In genomic region chr4:133814804-133815515, GRCm38 (mm10) we compare ENCODE assay signal across 8 mouse cellular contexts. TPM values are rescaled to one million over a fixed set of nuclear protein-coding genes. Genes with fewer than 3 reads are reported as not detected.
DNase-seq lines count a peak whose midpoint lies in the region; ATAC-seq and TF ChIP-seq lines count a peak whose summit lies in the region.

No protein-coding gene starts in this region.

- TF ChIP-seq EP300 in MEL (IDR thresholded peaks at IDR 0.05; ENCODE audit: low read depth in 1 of 2, low read length in 2 of 2) = no peak

- peak overlapping the region; percentile 58 for H3K4me2 ChIP-seq in limb, embryonic 12.5 days
- H3K4me2 ChIP-seq in myocyte (ENCODE audit: low read depth) = peak overlapping the region; percentile 86

- TF ChIP-seq CTCF in MEL (IDR thresholded peaks at IDR 0.05 in 2 of 3, conservative IDR thresholded peaks at IDR 0.05 in 1 of 3; ENCODE audit: control insufficient read depth in 1 of 3, insufficient read depth in 1 of 3, low read depth in 2 of 3, low read length in 3 of 3, poor library complexity in 1 of 3, severe bottlenecking in 1 of 3) = no peak

- H3ac ChIP-seq in myocyte (ENCODE audit: control insufficient read depth, insufficient read length) = no peak overlapping the region

- peak overlapping the region; percentile 100 for H3K9ac ChIP-seq in MEL (ENCODE audit: control insufficient read depth, low read depth, low read length, poor library complexity, severe bottlenecking)
- peak overlapping the region; percentile 84 for H3K9ac ChIP-seq in limb, embryonic 12.5 days (replicated peaks)

- 13% methylated on average over 25 of the region's 25 CpGs for WGBS in heart, embryonic 10.5 days
- 8% methylated on average over 25 of the region's 25 CpGs for WGBS in limb, embryonic 12.5 days

- no peak for TF ChIP-seq RAD21 in MEL (IDR thresholded peaks at IDR 0.05; ENCODE audit: low read depth, low read length)

- H3K4me3 ChIP-seq in heart, embryonic 10.5 days = peak overlapping the region; percentile 72
- H3K4me3 ChIP-seq in MEL (ENCODE audit: control insufficient read depth in 1 of 2, insufficient read depth in 1 of 2, low read depth in 2 of 2, low read length in 2 of 2) (peak overlapping the region; percentile 74 to 80), myocyte (peak overlapping the region; percentile 32)
- H3K4me3 ChIP-seq in limb, embryonic 12.5 days (replicated peaks) = peak overlapping the region; percentile 60

- DNase-seq in heart, embryonic 10.5 days (ENCODE audit: low spot score) = no peak
- no peak for DNase-seq in heart, postnatal 10 days
- DNase-seq in MEL (ENCODE audit: low read depth, low spot score) = peak; percentile 62
- DNase-seq in fibroblast of lung, adult 2 months (ENCODE audit: low read depth) = peak; percentile 44
- no peak for DNase-seq in layer of hippocampus, postnatal 36 days
- DNase-seq in frontal cortex, postnatal 14 days (ENCODE audit: low spot score in 2 of 2) = no peak

- ATAC-seq in limb, embryonic 12.5 days (ENCODE audit: insufficient number of reproducible peaks, insufficient read depth, low FRiP score, low TSS enrichment, low read depth) = no peak

- intact Hi-C loops in heart, postnatal 10 days (cut with DNase I) = loop anchor here (1.0 to 2.0 kb wide), 2 partner anchors 14 to 144 kb away; no protein-coding TSS in a partner anchor

- no peak for TF ChIP-seq POLR2A in MEL (IDR thresholded peaks at IDR 0.05; ENCODE audit: control insufficient read depth in 1 of 2, insufficient read depth in 1 of 2, low read depth in 1 of 2, low read length in 2 of 2, poor library complexity in 1 of 2)
- no peak for TF ChIP-seq POLR2A in myocyte (IDR thresholded peaks at IDR 0.05; ENCODE audit: insufficient read length, low read depth)

- no peaks in the 10 kb centered on the region for H3K27me3 ChIP-seq in heart, embryonic 10.5 days (ENCODE audit: insufficient read depth, poor library complexity, severe bottlenecking)
- H3K27me3 ChIP-seq in MEL (ENCODE audit: control insufficient read depth in 1 of 2, insufficient read depth in 2 of 2, low read length in 2 of 2) (no peaks in the 10 kb centered on the region), myocyte (ENCODE audit: control insufficient read depth, insufficient read depth, insufficient read length) (no peaks in the 10 kb centered on the region)
- no peaks in the 10 kb centered on the region for H3K27me3 ChIP-seq in limb, embryonic 12.5 days

- H3K27ac ChIP-seq in heart, embryonic 10.5 days = peak overlapping the region; percentile 100
- H3K27ac ChIP-seq in MEL (ENCODE audit: control insufficient read depth, low read depth, low read length) = peak overlapping the region; percentile 100
- peak overlapping the region; percentile 100 for H3K27ac ChIP-seq in limb, embryonic 12.5 days

- H3K9me3 ChIP-seq in heart, embryonic 10.5 days = no peaks in the 10 kb centered on the region
- no peaks in the 10 kb centered on the region for H3K9me3 ChIP-seq in MEL (replicated peaks; ENCODE audit: insufficient read depth, low read length)
- H3K9me3 ChIP-seq in limb, embryonic 12.5 days = no peaks in the 10 kb centered on the region

- no peaks in the 10 kb centered on the region for H3K36me3 ChIP-seq in heart, embryonic 10.5 days
- H3K36me3 ChIP-seq in MEL (ENCODE audit: control insufficient read depth in 1 of 2, insufficient read depth in 2 of 2, low read length in 2 of 2) (peaks cover 0 to 23% of the 10 kb centered on the region in 2 experiments; a peak in 2 of 4 replicates), myocyte (ENCODE audit: control insufficient read depth, insufficient read depth) (no peaks in the 10 kb centered on the region)
- H3K36me3 ChIP-seq in limb, embryonic 12.5 days = no peaks in the 10 kb centered on the region

- H3K4me1 ChIP-seq in heart, embryonic 10.5 days = peaks cover 34% of the 10 kb centered on the region
- peaks cover 6 to 22% of the 10 kb centered on the region in 2 experiments for H3K4me1 ChIP-seq in MEL (ENCODE audit: control insufficient read depth in 1 of 2, insufficient read depth in 2 of 2, low read length in 2 of 2)
- peaks cover 22% of the 10 kb centered on the region for H3K4me1 ChIP-seq in limb, embryonic 12.5 days (replicated peaks)

- H3K79me2 ChIP-seq in MEL (ENCODE audit: control insufficient read depth, insufficient read depth, low read length, poor library complexity) (peaks cover 3% of the 10 kb centered on the region; the same call in 1 of the 2 replicates), myocyte (ENCODE audit: control insufficient read depth, insufficient read depth) (no peaks in the 10 kb centered on the region)

TF ChIP-seq in MEL, 35 proteins besides CTCF, POLR2A, EP300 and RAD21:
- TF ChIP-seq MAZ (IDR thresholded peaks at IDR 0.05; ENCODE audit: low read depth, low read length) (no peak), SIN3A (IDR thresholded peaks at IDR 0.05; ENCODE audit: low read length) (no peak), ETS1 (IDR thresholded peaks at IDR 0.05; ENCODE audit: low read depth, low read length) (0 out of 2 replicates have a peak, but pooled peaks have one; percentile 30), NELFE (IDR thresholded peaks at IDR 0.05; ENCODE audit: low read depth, low read length) (peak; percentile 31; the same call in 1 of the 2 replicates), ZMIZ1 (IDR thresholded peaks at IDR 0.05; ENCODE audit: low read depth, low read length) (0 out of 2 replicates have a peak, but pooled peaks have one; percentile 14), JUND (IDR thresholded peaks at IDR 0.05; ENCODE audit: low read depth, low read length) (no peak)
TF ChIP-seq in MEL: peak in this region for 3.

TF ChIP-seq in myocyte, 11 proteins besides CTCF, POLR2A, EP300 and RAD21:
- TF ChIP-seq MYOG (IDR thresholded peaks at IDR 0.05; ENCODE audit: control insufficient read depth in 1 of 3, insufficient read depth in 1 of 3, insufficient read length in 2 of 3, low read depth in 2 of 3) (no peak), E2F4 (IDR thresholded peaks at IDR 0.05; ENCODE audit: insufficient read depth) (no peak), MAX (IDR thresholded peaks at IDR 0.05; ENCODE audit: low read depth) (no peak), REST (IDR thresholded peaks at IDR 0.05; ENCODE audit: insufficient read depth, insufficient read length) (no peak), CEBPB (IDR thresholded peaks at IDR 0.05; ENCODE audit: insufficient read depth, poor library complexity, severe bottlenecking) (no peak), USF1 (IDR thresholded peaks at IDR 0.05; ENCODE audit: low read depth) (no peak), SRF (IDR thresholded peaks at IDR 0.05; ENCODE audit: control insufficient read depth, insufficient read length, low read depth) (no peak)

RNA-seq across cellular contexts. Expression of gene Arid1a, which starts 58.4 kb away (rescaled TPM):
- polyA plus RNA-seq in heart, embryonic 10.5 days (2016; fragmentation: Nextera tagmentation; extraction: Ambion mirVana) = 23.8 and 31.5 TPM in 2 replicates
- 10 to 100 TPM; 55.3 to 61.9 TPM for total RNA-seq in heart, postnatal 10 days (2021)
- total RNA-seq in MEL (2012; rRNA removed) = 18.1 and 22.7 TPM in 2 replicates
- polyA plus RNA-seq in MEL (2012; ENCODE audit: insufficient read depth in 1 of 2, insufficient read length in 2 of 2, low read depth in 1 of 2, low replicate concordance in 2 of 2, missing spikeins in 1 of 2) = 10 to 100 TPM; 70.6 to 83.3 TPM
- polyA plus RNA-seq in limb, embryonic 12.5 days (2016; fragmentation: Nextera tagmentation; extraction: Ambion mirVana) = 39.6 and 41.6 TPM in 2 replicates
- polyA plus RNA-seq in myocyte (2012; fragmentation: generic; extraction: Trizol) = 23.2 TPM
- 10 to 100 TPM; 75.1 to 87.6 TPM for total RNA-seq in layer of hippocampus, postnatal 36 days (2021)

Comparison
In these comparisons a context has a peak if more than half of its experiments do, and no peak if none do; other contexts are left out.
1. DNase-seq: peak in MEL (single experiment) and fibroblast of lung, adult 2 months (single experiment); none in heart, embryonic 10.5 days (single experiment), heart, postnatal 10 days (0 of 2), layer of hippocampus, postnatal 36 days (0 of 2) and frontal cortex, postnatal 14 days (0 of 2).
2. Peak in every context shown above with its lines, with median percentiles within 50 percentile points of each other: H3K27ac ChIP-seq and H3K4me3 ChIP-seq.